Mouse (Mus musculus) testis, postnatal 10 days (tissue): ENCODE measurements around the gene Ccdc9.

Source experiments
- DNase-seq: peaks from one replicate; pipeline ENCODE4 v3.0.0; 2021; ENCODE audit warnings: low spot score

The Ccdc9 gene

DNA sequence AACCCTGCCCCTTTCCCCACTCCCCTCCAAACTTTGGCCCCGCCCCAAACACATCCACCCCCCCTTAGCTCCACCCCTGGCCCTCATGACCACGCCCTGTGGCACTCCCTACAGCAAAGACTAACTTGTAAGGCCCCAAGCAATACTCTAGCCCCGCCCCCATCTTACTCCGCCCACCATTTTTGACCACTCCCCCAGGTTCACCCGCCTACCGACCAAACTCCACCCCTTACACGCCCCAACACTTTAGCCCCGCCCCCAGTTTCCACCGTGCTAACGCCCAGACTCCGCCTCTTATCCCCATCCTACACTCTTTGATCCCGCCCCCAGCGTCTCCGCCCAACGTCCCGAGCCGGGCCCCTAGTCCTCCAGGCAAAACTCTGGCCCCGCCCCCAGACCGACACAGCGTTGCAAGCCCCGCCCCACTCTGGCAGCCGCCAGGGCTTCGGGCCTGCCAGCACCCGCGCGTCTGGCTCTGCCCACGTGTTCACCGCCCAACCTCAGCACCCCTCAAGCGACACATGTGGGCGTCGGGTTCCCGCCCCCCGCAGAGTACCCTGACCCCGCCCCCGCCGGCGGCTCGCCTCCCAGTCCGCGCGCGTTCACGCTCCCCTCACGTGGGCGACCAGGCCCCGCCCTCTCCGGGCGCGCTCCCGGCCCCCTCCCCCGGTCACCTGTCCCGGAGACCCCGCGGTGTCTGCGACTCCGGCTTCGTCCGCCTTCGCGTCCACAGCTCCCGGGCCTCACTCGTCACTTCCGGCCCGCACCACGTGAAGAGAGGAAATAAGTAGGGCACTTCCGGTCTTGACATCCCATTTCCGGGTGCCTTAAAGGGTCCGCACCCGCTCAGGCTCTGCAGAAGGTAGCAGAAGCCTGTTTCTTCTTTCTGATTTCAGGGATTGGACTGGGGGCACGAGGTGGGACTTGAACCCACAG lies at the start of gene Ccdc9:
TSS of gene Ccdc9 (minus strand) at position 770 of the 936 bp plus-strand sequence.
- DNase-seq, result peak; percentile 100

DNA sequence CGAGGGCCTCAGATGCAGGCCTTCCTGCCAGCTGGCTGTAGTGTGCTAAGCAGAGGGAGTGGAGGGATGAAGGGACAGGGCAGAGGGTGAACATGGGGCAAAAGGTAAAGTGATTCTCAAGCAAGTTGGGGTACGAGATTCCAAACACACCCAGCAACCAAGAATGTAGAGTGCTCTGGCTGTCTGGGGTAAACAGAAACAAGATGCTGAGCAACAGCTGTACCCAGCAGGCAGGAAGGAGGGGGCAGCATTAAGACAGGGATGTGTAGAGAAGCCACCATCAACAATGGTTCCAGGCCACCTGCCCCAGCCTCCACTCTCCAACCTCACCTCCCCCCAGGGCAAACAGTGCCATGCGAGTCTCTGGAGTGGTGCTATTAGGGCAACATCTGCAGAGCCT lies 42.6 kb upstream of the Ccdc9 start:
- DNase-seq, result no peak

- no peak for DNase-seq
Observed at GRCm38 (mm10) chr7:16326607-16326971, 40.0 kb upstream of the Ccdc9 start.

GRCm38 (mm10) chr7:16325920-16326606 lies 39.5 kb upstream of the Ccdc9 start:
- DNase-seq, result peak; percentile 51

- no peak for DNase-seq
Observed at GRCm38 (mm10) chr7:16324661-16325060, 38.1 kb upstream of the Ccdc9 start.

DNA sequence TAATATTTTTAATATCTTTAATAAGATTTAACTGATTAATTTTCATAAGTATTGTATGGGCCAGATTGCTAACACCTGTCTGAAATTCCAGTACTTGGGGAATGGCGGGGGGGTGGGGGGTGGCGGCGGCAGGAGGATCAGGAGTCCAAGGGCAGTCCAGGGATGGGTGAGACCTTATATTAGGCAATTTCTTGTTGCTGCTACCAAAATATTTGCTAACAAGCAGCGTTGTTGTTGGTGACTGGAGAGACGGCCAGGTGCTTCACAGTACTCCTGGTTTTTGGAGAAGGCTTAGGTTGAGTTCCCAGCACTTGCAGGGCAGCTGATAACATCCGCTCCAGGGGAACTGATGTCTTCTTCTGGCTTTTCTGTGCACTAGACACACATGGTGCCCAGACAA lies 33.9 kb upstream of the Ccdc9 start:
- DNase-seq, result no peak

DNA sequence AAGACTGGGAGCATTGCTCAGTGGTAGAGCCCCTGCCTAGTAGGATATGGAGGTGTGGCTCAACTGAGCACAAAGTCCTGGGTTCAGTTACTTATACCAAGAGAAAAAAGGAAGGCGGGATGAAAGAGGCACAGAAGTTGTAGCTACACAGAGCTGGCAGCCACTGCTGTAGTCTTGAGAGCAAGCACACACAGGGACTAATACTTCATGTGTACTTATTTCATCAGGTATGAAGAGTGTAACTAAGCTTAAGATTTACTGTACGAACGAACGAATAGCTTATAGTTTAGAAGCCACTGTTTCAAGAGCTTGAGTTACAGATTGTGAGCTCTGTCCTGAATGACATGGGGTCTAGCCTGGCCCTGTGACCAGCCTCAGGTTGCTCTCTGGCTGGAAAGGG lies 32.6 kb upstream of the Ccdc9 start:
- DNase-seq, result no peak

DNA sequence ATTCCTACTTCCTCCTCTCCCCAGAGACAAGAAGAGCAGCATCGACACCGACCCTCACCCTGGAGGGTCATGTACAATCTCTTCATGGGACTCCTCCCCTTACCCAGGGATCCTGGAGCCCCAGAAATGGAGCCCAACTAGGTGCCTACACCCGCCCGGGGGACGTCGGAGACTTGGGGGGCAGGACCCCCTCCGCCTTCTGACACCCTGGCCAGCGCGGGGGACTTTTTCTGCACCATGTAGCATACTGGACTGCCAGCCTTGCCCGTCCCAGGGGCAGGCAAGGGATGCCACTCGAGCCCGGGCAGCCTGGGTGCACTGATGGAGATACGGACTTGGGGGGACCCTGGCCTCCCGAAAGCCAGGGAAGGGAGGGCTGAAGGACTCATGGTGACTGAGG lies 30.5 kb upstream of the Ccdc9 start:
- DNase-seq, result no peak

DNA sequence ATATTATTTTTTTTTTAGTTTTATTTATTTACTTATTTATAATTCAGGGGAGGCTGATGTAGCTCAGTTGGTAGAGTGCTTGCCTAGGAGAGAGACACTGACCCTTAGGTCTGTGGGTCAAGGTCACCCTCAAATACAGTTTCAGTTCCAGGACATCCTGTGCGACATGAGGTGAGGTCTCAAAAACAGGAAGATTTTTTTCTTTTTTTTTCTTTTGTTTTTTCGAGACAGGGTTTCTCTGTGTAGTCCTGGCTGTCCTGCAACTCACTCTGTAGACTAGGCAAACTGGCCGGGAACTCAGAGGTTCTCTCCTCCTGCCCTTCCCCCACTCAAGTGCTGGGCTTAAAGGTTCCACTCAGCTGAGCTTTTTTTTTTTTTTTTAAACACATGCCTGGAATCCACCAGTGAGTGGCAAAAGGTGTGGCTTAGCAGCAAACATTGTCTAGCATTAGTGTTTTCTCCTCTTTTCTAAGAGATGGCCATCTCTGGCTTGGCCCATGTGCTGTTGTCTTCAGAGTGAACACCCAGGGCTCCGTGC lies 28.7 kb upstream of the Ccdc9 start:
- DNase-seq, result no peak

- no peak for DNase-seq
Observed at GRCm38 (mm10) chr7:16314221-16314775, 27.7 kb upstream of the Ccdc9 start.

DNA sequence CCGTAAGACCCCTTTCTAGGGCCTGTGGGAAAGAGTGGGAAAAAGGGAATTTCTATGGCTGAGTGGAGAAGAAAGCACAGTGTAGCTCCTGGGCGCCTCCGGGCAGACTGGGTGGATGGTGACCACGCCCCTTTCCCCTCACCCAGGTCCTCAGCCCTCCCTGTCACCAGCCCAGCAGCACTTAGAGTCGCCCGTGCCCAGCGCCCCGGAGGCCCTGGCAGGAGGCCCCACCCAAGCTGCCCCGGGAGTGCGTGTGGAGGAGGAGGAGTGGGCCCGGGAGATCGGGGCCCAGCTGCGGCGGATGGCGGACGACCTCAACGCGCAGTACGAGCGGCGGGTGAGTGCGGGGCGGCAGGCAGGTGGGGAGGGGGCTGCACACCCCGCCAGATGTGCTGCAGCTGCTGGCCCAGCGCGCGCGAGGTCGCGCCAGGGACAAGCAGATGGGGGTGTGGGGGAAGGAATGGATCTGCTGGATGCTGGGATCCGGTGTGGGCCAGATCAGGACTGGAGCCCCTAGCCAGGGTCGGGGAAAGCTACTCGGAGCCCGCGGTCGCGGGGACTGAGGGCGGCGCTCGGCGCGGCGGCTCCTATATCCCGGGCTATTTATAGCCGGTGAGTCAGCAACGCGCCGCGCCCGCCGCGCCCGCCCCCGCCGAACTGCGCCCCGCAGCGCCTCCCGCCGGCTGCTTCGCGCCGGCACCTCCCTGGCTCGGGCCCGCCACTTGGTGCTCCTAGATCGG lies 27.1 kb upstream of the Ccdc9 start:
- DNase-seq, result peak; percentile 89

GRCm38 (mm10) chr7:16312672-16313311 lies 26.2 kb upstream of the Ccdc9 start:
- DNase-seq, result peak; percentile 89

DNA sequence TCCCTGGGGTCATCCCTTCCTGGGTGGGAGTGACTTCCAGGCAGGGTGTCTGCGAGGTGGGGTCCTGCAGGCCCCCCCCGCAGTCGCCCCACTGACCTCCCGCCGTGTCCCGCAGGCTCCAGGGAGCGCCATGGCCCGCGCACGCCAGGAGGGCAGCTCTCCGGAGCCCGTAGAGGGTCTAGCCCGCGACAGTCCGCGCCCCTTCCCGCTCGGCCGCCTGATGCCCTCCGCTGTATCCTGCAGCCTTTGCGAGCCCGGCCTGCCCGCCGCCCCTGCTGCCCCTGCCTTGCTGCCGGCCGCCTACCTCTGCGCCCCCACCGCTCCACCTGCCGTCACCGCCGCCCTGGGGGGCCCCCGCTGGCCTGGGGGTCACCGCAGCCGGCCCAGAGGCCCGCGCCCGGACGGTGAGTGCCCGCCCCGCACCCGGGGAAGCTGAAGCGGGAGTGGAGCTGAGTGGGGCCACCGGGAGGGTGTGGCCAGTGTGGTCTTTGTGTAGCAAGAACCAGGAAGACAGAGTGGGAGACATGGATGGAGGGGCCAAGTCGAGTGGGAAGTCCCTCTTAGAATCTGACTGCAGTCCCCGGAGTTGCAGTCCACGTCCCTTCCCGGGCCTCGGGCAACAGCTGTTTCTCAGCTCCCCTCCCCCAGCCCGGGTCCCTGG lies 25.5 kb upstream of the Ccdc9 start:
- DNase-seq, result peak; percentile 64

GRCm38 (mm10) chr7:16311453-16312004 lies 24.9 kb upstream of the Ccdc9 start:
- DNase-seq, result peak; percentile 47

- DNase-seq, result peak; percentile 63
Observed at GRCm38 (mm10) chr7:16310521-16311452, 24.2 kb upstream of the Ccdc9 start.

DNA sequence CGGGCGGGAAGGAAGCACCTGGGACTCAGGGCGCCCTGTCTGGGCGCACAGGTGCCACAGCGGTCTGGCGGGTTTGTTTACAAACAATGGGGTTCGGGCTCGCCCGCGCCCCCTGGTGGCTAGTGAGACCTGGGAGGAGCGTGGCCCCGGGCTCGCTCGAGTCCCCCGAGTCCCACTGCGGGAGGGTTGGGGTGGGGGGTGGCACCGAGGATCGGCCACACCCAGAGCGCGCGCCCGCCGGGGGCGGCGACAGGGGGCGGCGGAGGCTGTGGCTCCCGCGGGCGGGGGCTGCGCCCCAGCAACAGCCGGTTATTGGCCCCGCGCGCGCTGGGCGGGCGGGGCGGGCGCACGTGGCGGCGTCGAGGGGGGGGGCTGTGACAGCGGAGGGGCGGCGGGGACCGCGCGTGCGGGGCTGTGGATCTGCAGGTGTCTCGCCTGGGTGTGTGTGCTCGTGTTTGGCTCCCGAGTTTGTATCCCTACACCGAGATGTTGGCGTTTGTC lies 23.5 kb upstream of the Ccdc9 start:
- peak; percentile 90 for DNase-seq

GRCm38 (mm10) chr7:16309318-16310019 lies 22.9 kb upstream of the Ccdc9 start:
- DNase-seq, result peak; percentile 93

- no peak for DNase-seq
Observed at GRCm38 (mm10) chr7:16308555-16309317, 22.1 kb upstream of the Ccdc9 start.
